Mouse (Mus musculus): ENCODE results near the gene Platr17. TPM values are rescaled to one million over a fixed set of nuclear protein-coding genes. Genes with fewer than 3 reads are reported as not detected.
"Not testable (repeated sequence)": the region's sequence is repeated elsewhere in the genome, so short reads cannot be mapped to it uniquely, and the experiment has no call there.

Platr17 gene
- polyA plus RNA-seq, 1 experiment from 2014 or later = 0.21 TPM

GRCm38 (mm10) chr17:33889941-33890532 lies 14.9 kb upstream of the Platr17 start:
- ATAC-seq (ENCODE audit: low read depth); H3K27me3 ChIP-seq (ENCODE audit: control insufficient read depth, insufficient read depth, low read depth, low read length); H3K9me3 ChIP-seq (replicated peaks; ENCODE audit: control insufficient read depth, low read length): not testable (repeated sequence)
- peak overlapping the region; percentile 81 for H3K4me3 ChIP-seq (ENCODE audit: low read depth, low read length)
- WGBS (ENCODE audit: insufficient replicate concordance) = under 1% methylated on average over 42 of the region's 44 CpGs
- peak overlapping the region; percentile 85 for H3K9ac ChIP-seq (ENCODE audit: low read depth, low read length)
- H3K4me2 ChIP-seq (ENCODE audit: low read depth, low read length) = peak overlapping the region; percentile 80
- peak overlapping the region; percentile 74 for H3K27ac ChIP-seq (ENCODE audit: low read length)
- H3K4me1 ChIP-seq (ENCODE audit: control insufficient read depth, low read depth, low read length) = peaks cover 17% of the 10 kb centered on the region
- peaks cover 17% of the 10 kb centered on the region for H3K36me3 ChIP-seq (ENCODE audit: control insufficient read depth, insufficient read depth)

GRCm38 (mm10) chr17:33890533-33891059 lies 14.3 kb upstream of the Platr17 start, which contains the start of gene Kifc1:
Gene Kifc1, minus strand, starts transcription at chr17:33890661.
- H3K36me3 ChIP-seq (ENCODE audit: control insufficient read depth, insufficient read depth) = peaks cover 14% of the 10 kb centered on the region
- H3K27me3 ChIP-seq (ENCODE audit: control insufficient read depth, insufficient read depth, low read depth, low read length) = no peaks in the 10 kb centered on the region
- H3K4me1 ChIP-seq (ENCODE audit: control insufficient read depth, low read depth, low read length) = peaks cover 17% of the 10 kb centered on the region
- peak within 1 kb of the TSS; percentile 85 for H3K9ac ChIP-seq (ENCODE audit: low read depth, low read length)
- no peaks in the 10 kb centered on the region for H3K9me3 ChIP-seq (replicated peaks; ENCODE audit: control insufficient read depth, low read length)
- H3K4me3 ChIP-seq (ENCODE audit: low read depth, low read length) = peak within 1 kb of the TSS; percentile 81
- ATAC-seq (ENCODE audit: low read depth) = peak; percentile 96
- under 1% methylated on average over 49 of the region's 49 CpGs for WGBS (ENCODE audit: insufficient replicate concordance)
- peak within 1 kb of the TSS; percentile 87 for H3K27ac ChIP-seq (ENCODE audit: low read length)
- peak within 1 kb of the TSS; percentile 80 for H3K4me2 ChIP-seq (ENCODE audit: low read depth, low read length)

GRCm38 (mm10) chr17:33891357-33891756 lies 13.6 kb upstream of the Platr17 start:
- H3K4me2 ChIP-seq (ENCODE audit: low read depth, low read length) = no peak overlapping the region
- H3K36me3 ChIP-seq (ENCODE audit: control insufficient read depth, insufficient read depth) = peaks cover 6% of the 10 kb centered on the region
- ATAC-seq (ENCODE audit: low read depth) = no peak
- H3K27me3 ChIP-seq (ENCODE audit: control insufficient read depth, insufficient read depth, low read depth, low read length) = no peaks in the 10 kb centered on the region
- peaks cover 17% of the 10 kb centered on the region for H3K4me1 ChIP-seq (ENCODE audit: control insufficient read depth, low read depth, low read length)
- H3K9me3 ChIP-seq (replicated peaks; ENCODE audit: control insufficient read depth, low read length) = no peaks in the 10 kb centered on the region
- 55% methylated on average over 2 of the region's 2 CpGs for WGBS (ENCODE audit: insufficient replicate concordance)
- H3K9ac ChIP-seq (ENCODE audit: low read depth, low read length) = no peak overlapping the region
- H3K4me3 ChIP-seq (ENCODE audit: low read depth, low read length) = no peak overlapping the region
- H3K27ac ChIP-seq (ENCODE audit: low read length) = no peak overlapping the region

GRCm38 (mm10) chr17:33891892-33892291 lies 13.0 kb upstream of the Platr17 start:
- 62% methylated on average over 6 of the region's 6 CpGs for WGBS (ENCODE audit: insufficient replicate concordance)
- H3K36me3 ChIP-seq (ENCODE audit: control insufficient read depth, insufficient read depth); H3K4me3 ChIP-seq (ENCODE audit: low read depth, low read length); ATAC-seq (ENCODE audit: low read depth); H3K9ac ChIP-seq (ENCODE audit: low read depth, low read length); H3K27me3 ChIP-seq (ENCODE audit: control insufficient read depth, insufficient read depth, low read depth, low read length); H3K9me3 ChIP-seq (replicated peaks; ENCODE audit: control insufficient read depth, low read length); H3K27ac ChIP-seq (ENCODE audit: low read length); H3K4me2 ChIP-seq (ENCODE audit: low read depth, low read length): not testable (repeated sequence)
- H3K4me1 ChIP-seq (ENCODE audit: control insufficient read depth, low read depth, low read length) = peaks cover 17% of the 10 kb centered on the region

GRCm38 (mm10) chr17:33892429-33892828 lies 12.5 kb upstream of the Platr17 start:
- ATAC-seq (ENCODE audit: low read depth) = no peak
- H3K27ac ChIP-seq (ENCODE audit: low read length) = no peak overlapping the region
- no peaks in the 10 kb centered on the region for H3K9me3 ChIP-seq (replicated peaks; ENCODE audit: control insufficient read depth, low read length)
- 38% methylated on average over 7 of the region's 7 CpGs for WGBS (ENCODE audit: insufficient replicate concordance)
- H3K4me1 ChIP-seq (ENCODE audit: control insufficient read depth, low read depth, low read length) = peaks cover 20% of the 10 kb centered on the region
- H3K4me2 ChIP-seq (ENCODE audit: low read depth, low read length) = no peak overlapping the region
- no peak overlapping the region for H3K4me3 ChIP-seq (ENCODE audit: low read depth, low read length)
- no peaks in the 10 kb centered on the region for H3K36me3 ChIP-seq (ENCODE audit: control insufficient read depth, insufficient read depth)
- H3K9ac ChIP-seq (ENCODE audit: low read depth, low read length) = no peak overlapping the region
- no peaks in the 10 kb centered on the region for H3K27me3 ChIP-seq (ENCODE audit: control insufficient read depth, insufficient read depth, low read depth, low read length)

- not testable (repeated sequence) for H3K36me3 ChIP-seq (ENCODE audit: control insufficient read depth, insufficient read depth); H3K9me3 ChIP-seq (replicated peaks; ENCODE audit: control insufficient read depth, low read length); H3K27me3 ChIP-seq (ENCODE audit: control insufficient read depth, insufficient read depth, low read depth, low read length); H3K9ac ChIP-seq (ENCODE audit: low read depth, low read length); ATAC-seq (ENCODE audit: low read depth); H3K27ac ChIP-seq (ENCODE audit: low read length); H3K4me2 ChIP-seq (ENCODE audit: low read depth, low read length); H3K4me3 ChIP-seq (ENCODE audit: low read depth, low read length)
- H3K4me1 ChIP-seq (ENCODE audit: control insufficient read depth, low read depth, low read length) = peaks cover 19% of the 10 kb centered on the region
- WGBS (ENCODE audit: insufficient replicate concordance) = 65% methylated on average over 4 of the region's 4 CpGs
These were observed 11.9 kb upstream of the Platr17 start for GRCm38 (mm10) chr17:33893011-33893410.

GRCm38 (mm10) chr17:33897114-33897794 lies 7.7 kb upstream of the Platr17 start:
- Histone ChIP-seq H3K4me1 (ENCODE audit: control insufficient read depth, low read depth, low read length) (peaks cover 37% of the 10 kb centered on the region), H3K9me3 (replicated peaks; ENCODE audit: control insufficient read depth, low read length) (no peaks in the 10 kb centered on the region), H3K4me3 (ENCODE audit: low read depth, low read length) (no peak overlapping the region), H3K9ac (ENCODE audit: low read depth, low read length) (no peak overlapping the region), H3K27ac (ENCODE audit: low read length) (no peak overlapping the region; the same call in 1 of the 2 replicates), H3K36me3 (ENCODE audit: control insufficient read depth, insufficient read depth) (no peaks in the 10 kb centered on the region), H3K4me2 (ENCODE audit: low read depth, low read length) (no peak overlapping the region), H3K27me3 (ENCODE audit: control insufficient read depth, insufficient read depth, low read depth, low read length) (no peaks in the 10 kb centered on the region)
- no peak for ATAC-seq (ENCODE audit: low read depth)
- WGBS (ENCODE audit: insufficient replicate concordance) = 14% methylated on average over 6 of the region's 6 CpGs

GRCm38 (mm10) chr17:33898193-33898592 lies 6.7 kb upstream of the Platr17 start:
- not testable (repeated sequence) for H3K36me3 ChIP-seq (ENCODE audit: control insufficient read depth, insufficient read depth); H3K27me3 ChIP-seq (ENCODE audit: control insufficient read depth, insufficient read depth, low read depth, low read length); H3K9ac ChIP-seq (ENCODE audit: low read depth, low read length); H3K4me3 ChIP-seq (ENCODE audit: low read depth, low read length); ATAC-seq (ENCODE audit: low read depth); H3K9me3 ChIP-seq (replicated peaks; ENCODE audit: control insufficient read depth, low read length); H3K4me2 ChIP-seq (ENCODE audit: low read depth, low read length)
- 61% methylated on average over 4 of the region's 4 CpGs for WGBS (ENCODE audit: insufficient replicate concordance)
- H3K4me1 ChIP-seq (ENCODE audit: control insufficient read depth, low read depth, low read length) = peaks cover 46% of the 10 kb centered on the region
- peak overlapping the region; percentile 50 for H3K27ac ChIP-seq (ENCODE audit: low read length)

GRCm38 (mm10) chr17:33899642-33900041 lies 5.3 kb upstream of the Platr17 start:
- Histone ChIP-seq H3K9me3 (replicated peaks; ENCODE audit: control insufficient read depth, low read length) (no peaks in the 10 kb centered on the region), H3K36me3 (ENCODE audit: control insufficient read depth, insufficient read depth) (no peaks in the 10 kb centered on the region), H3K27ac (ENCODE audit: low read length) (peak overlapping the region; percentile 82), H3K4me2 (ENCODE audit: low read depth, low read length) (no peak overlapping the region), H3K9ac (ENCODE audit: low read depth, low read length) (peak overlapping the region; percentile 13; the same call in 1 of the 2 replicates), H3K4me1 (ENCODE audit: control insufficient read depth, low read depth, low read length) (peaks cover 50% of the 10 kb centered on the region), H3K27me3 (ENCODE audit: control insufficient read depth, insufficient read depth, low read depth, low read length) (no peaks in the 10 kb centered on the region), H3K4me3 (ENCODE audit: low read depth, low read length) (no peak overlapping the region)
- WGBS (ENCODE audit: insufficient replicate concordance) = 14% methylated on average over 4 of the region's 4 CpGs
- ATAC-seq (ENCODE audit: low read depth) = peak; percentile 81

Data from liver, embryonic 16.5 days (tissue).